Mouse (Mus musculus) liver, adult 2 months (tissue): ENCODE data around the gene Cldn4. TPM values are rescaled to one million over a fixed set of nuclear protein-coding genes. Genes with fewer than 3 reads are reported as not detected.
"Not testable (repeated sequence)": the region's sequence is repeated elsewhere in the genome, so short reads cannot be mapped to it uniquely, and the experiment has no call there.

Source experiments
- DNase-seq: peaks from one replicate; pipeline ENCODE4 v3.0.0-alpha.2; 2011; ENCODE audit warnings: low read depth, low spot score; ENCODE audit errors: extremely low read depth
- H3K27ac ChIP-seq: fragments of 200-500 bp; replicated peaks from 2 replicates; pipeline ENCODE4 v1.5.1; 2012; ENCODE audit warnings: low read depth, mild to moderate bottlenecking, control low read depth, inconsistent platforms, low read length; ENCODE audit not compliant: insufficient read depth
- H3K27me3 ChIP-seq: fragments of 200-500 bp; 2 replicates; pipeline ENCODE4 v1.6.1; 2012; ENCODE audit warnings: mild to moderate bottlenecking, moderate library complexity, low read length, inconsistent platforms; ENCODE audit not compliant: control insufficient read depth, insufficient read depth
- H3K36me3 ChIP-seq: fragments of 200-500 bp; 2 replicates; pipeline ENCODE4 v1.6.1; 2012; ENCODE audit warnings: low read length, inconsistent platforms; ENCODE audit not compliant: control insufficient read depth, insufficient read depth
- H3K4me1 ChIP-seq: fragments of 200-500 bp; 2 replicates; pipeline ENCODE4 v1.6.1; 2011; ENCODE audit warnings: low read length; ENCODE audit not compliant: control insufficient read depth, insufficient read depth
- H3K4me3 ChIP-seq: fragments of 200-500 bp; 2 replicates; pipeline ENCODE4 v1.5.1; 2011; ENCODE audit warnings: low read depth, mild to moderate bottlenecking, control low read depth, low read length, moderate library complexity; ENCODE audit not compliant: insufficient read depth
- H3K79me2 ChIP-seq: fragments of 200-500 bp; 2 replicates; pipeline ENCODE4 v1.6.1; 2012; ENCODE audit warnings: inconsistent platforms, mild to moderate bottlenecking, low read length, moderate library complexity; ENCODE audit not compliant: control insufficient read depth, insufficient read depth
- H3K9ac ChIP-seq: fragments of 200-500 bp; 2 replicates; pipeline ENCODE4 v1.6.1; 2012; ENCODE audit warnings: low read depth, mild to moderate bottlenecking, control low read depth, inconsistent platforms, low read length
- CTCF ChIP-seq: fragments of 200-500 bp; IDR thresholded peaks from 2 replicates; pipeline ENCODE4 v1.5.1; 2011; ENCODE audit warnings: low read depth, low read length, control low read depth
- POLR2A ChIP-seq: fragments of 200-500 bp; IDR thresholded peaks from 2 replicates; pipeline ENCODE4 v1.6.1; 2011; ENCODE audit warnings: low read length, control low read depth; ENCODE audit not compliant: insufficient read depth; ENCODE audit errors: extremely low read depth
- WGBS: fragments of 180-500 bp; shearing (Covaris S2); methylation state at CpG from one replicate; pipeline ENCODE4 v1.1.7; 2018; 5-methylcytosine and 5-hydroxymethylcytosine counted together
- polyA plus RNA-seq: library from polyadenylated mRNA; depleted of rRNA; stranded (reverse); fragments of >200 nt; gene quantifications from 2 replicates; pipeline ENCODE4 v1.2.3, GENCODE M21; 2012
- total RNA-seq: library from RNA; depleted of rRNA; stranded (reverse); fragments of >200 nt; gene quantifications from 2 replicates; pipeline ENCODE4 v1.2.3, GENCODE M21; 2014

The Cldn4 gene
- total and polyA plus RNA-seq, 2 experiments = 0.09 TPM

GRCm38 (mm10) chr5:134934666-134935065 is 12.1 kb downstream of the Cldn4 start:
- WGBS = 92% methylated on average over 3 of the region's 3 CpGs

GRCm38 (mm10) chr5:134933686-134934085 is 13.0 kb downstream of the Cldn4 start:
- H3K27ac ChIP-seq, H3K9ac ChIP-seq, H3K36me3 ChIP-seq, H3K4me3 ChIP-seq, H3K27me3 ChIP-seq, H3K4me1 ChIP-seq, DNase-seq, H3K79me2 ChIP-seq: not testable (repeated sequence)
- 92% methylated on average over 5 of the region's 5 CpGs for WGBS

More at GRCm38 (mm10) chr5:134934666-134935065, 12.1 kb downstream of the Cldn4 start:
- Histone ChIP-seq H3K4me1 (no peaks in the 10 kb centered on the region), H3K27me3 (no peaks in the 10 kb centered on the region), H3K9ac (no peak overlapping the region), H3K79me2 (no peaks in the 10 kb centered on the region), H3K36me3 (no peaks in the 10 kb centered on the region), H3K27ac (no peak overlapping the region), H3K4me3 (no peak overlapping the region)
- no peak for TF ChIP-seq CTCF
- no peak for TF ChIP-seq POLR2A
- DNase-seq = no peak

DNA sequence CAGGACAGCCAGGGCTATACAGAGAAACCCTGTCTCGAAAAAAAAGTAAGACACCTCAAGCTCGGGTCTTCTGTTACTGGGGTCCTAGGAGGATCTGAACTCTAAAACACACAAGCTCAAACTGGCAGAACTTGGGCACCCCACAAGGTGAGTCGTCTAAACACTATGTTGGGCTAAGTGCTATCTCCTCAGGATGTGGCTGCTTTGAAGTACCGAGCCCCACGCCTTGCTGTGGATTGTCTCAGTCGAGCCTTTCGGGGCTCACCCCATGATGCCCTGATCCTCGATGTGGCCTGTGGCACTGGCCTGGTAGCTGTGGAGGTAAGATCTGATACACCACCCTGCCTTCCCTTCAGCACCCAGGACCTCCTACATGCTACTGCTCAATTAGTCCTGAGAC is 13.5 kb downstream of the Cldn4 start:
- no peak overlapping the region for H3K9ac ChIP-seq
- TF ChIP-seq POLR2A = no peak
- TF ChIP-seq CTCF = no peak
- 86% methylated on average over 8 of the region's 8 CpGs for WGBS
- no peaks in the 10 kb centered on the region for H3K4me1 ChIP-seq
- no peaks in the 10 kb centered on the region for H3K27me3 ChIP-seq
- H3K36me3 ChIP-seq = no peaks in the 10 kb centered on the region
- H3K27ac ChIP-seq = no peak overlapping the region
- H3K4me3 ChIP-seq = no peak overlapping the region
- DNase-seq = no peak
- H3K79me2 ChIP-seq = no peaks in the 10 kb centered on the region

GRCm38 (mm10) chr5:134932903-134933276 is 13.8 kb downstream of the Cldn4 start:
- DNase-seq = peak; percentile 66
- H3K27ac ChIP-seq = peak overlapping the region; percentile 76; the same call in 1 of the 2 replicates

DNA sequence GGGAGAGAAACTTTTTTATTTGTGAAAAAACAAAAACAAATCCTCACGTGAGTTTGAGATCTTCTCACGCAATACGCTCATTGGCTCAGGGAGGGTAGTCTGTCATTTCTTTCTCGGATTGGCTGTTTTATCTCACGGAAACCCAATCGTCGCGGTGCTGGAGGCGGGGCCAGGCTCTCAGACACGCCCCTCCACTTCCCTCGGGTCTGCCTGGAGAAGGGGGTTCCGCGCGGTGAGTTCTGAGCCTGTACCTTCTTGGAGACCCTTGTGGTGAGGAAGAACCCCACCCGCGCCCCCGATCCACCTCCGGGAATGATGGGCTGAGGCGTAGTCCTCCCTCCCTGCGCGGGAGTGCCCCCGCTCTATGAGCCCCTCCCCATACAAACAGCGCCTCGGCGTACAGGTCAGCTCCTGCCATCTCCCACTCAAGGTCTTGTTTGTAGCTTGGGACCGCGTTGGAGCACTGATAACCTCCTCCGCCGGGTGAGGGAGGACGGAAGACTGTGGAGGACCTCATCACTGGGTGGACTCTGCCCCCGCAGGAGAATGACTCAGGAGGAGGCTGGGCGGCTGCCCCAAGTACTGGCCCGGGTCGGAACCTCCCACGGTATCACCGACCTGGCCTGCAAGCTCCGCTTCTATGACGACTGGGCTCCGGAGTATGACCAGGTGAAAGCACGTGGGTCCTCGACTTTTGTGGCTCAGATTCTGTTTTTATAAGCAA is 14.4 kb downstream of the Cldn4 start, which contains the start of gene Mettl27:
Mettl27 (plus strand) TSS at position 190 of the 724 bp plus-strand sequence.
- Histone ChIP-seq H3K27ac (peak within 1 kb of the TSS; percentile 76), H3K27me3 (no peaks in the 10 kb centered on the region)
- DNase-seq = peak; percentile 91

More at GRCm38 (mm10) chr5:134932903-134933276, 13.8 kb downstream of the Cldn4 start:
- peak overlapping the region; percentile 94 for H3K4me3 ChIP-seq
- H3K36me3 ChIP-seq = no peaks in the 10 kb centered on the region
- TF ChIP-seq POLR2A = no peak
- peak; percentile 47 for TF ChIP-seq CTCF
- peak overlapping the region; percentile 96 for H3K9ac ChIP-seq
- 46% methylated on average over 9 of the region's 9 CpGs for WGBS
- H3K79me2 ChIP-seq = no peaks in the 10 kb centered on the region
- H3K4me1 ChIP-seq = no peaks in the 10 kb centered on the region
- no peaks in the 10 kb centered on the region for H3K27me3 ChIP-seq

GRCm38 (mm10) chr5:134929988-134930387 is 16.7 kb downstream of the Cldn4 start:
- H3K4me1 ChIP-seq = no peaks in the 10 kb centered on the region
- no peak overlapping the region for H3K4me3 ChIP-seq
- no peak for DNase-seq
- H3K79me2 ChIP-seq = no peaks in the 10 kb centered on the region
- no peaks in the 10 kb centered on the region for H3K36me3 ChIP-seq
- TF ChIP-seq POLR2A = no peak
- TF ChIP-seq CTCF = no peak
- no peak overlapping the region for H3K27ac ChIP-seq
- no peaks in the 10 kb centered on the region for H3K27me3 ChIP-seq
- 98% methylated on average over 2 of the region's 2 CpGs for WGBS
- H3K9ac ChIP-seq = no peak overlapping the region

More for the DNA sequence above, 14.4 kb downstream of the Cldn4 start, which contains the start of gene Mettl27:
- Histone ChIP-seq H3K9ac (peak within 1 kb of the TSS; percentile 96), H3K4me3 (peak within 1 kb of the TSS; percentile 94), H3K4me1 (no peaks in the 10 kb centered on the region), H3K36me3 (no peaks in the 10 kb centered on the region), H3K79me2 (no peaks in the 10 kb centered on the region)
- TF ChIP-seq CTCF (no peak), POLR2A (peak; percentile 55)
- WGBS = under 1% methylated on average over 41 of the region's 41 CpGs
